Mouse (Mus musculus) bone marrow, adult 2 months (tissue): ENCODE measurements around the gene H2-DMa. TPM values are rescaled to one million over a fixed set of nuclear protein-coding genes. Genes with fewer than 3 reads are reported as not detected.

Experiments
- H3K27ac ChIP-seq: fragments of 200-500 bp; 2 replicates; pipeline ENCODE4 v1.5.1; 2012; ENCODE audit warnings: low read depth, mild to moderate bottlenecking, control low read depth, inconsistent platforms, low read length; ENCODE audit not compliant: control insufficient read depth, poor library complexity, insufficient read depth
- H3K4me1 ChIP-seq: fragments of 200-500 bp; 2 replicates; pipeline ENCODE4 v1.6.1; 2011; ENCODE audit warnings: low read length; ENCODE audit not compliant: control insufficient read depth, insufficient read depth
- H3K4me3 ChIP-seq: fragments of 200-500 bp; replicated peaks from 2 replicates; pipeline ENCODE3; 2011; ENCODE audit warnings: mild to moderate bottlenecking, low read depth, low read length, control low read depth; ENCODE audit not compliant: control insufficient read depth
- CTCF ChIP-seq: fragments of 200-500 bp; IDR thresholded peaks from 2 replicates; pipeline ENCODE4 v1.5.1; 2011; ENCODE audit warnings: low read length, control low read depth; ENCODE audit not compliant: control insufficient read depth, insufficient read depth
- POLR2A ChIP-seq: fragments of 200-500 bp; IDR thresholded peaks from 2 replicates; pipeline ENCODE4 v1.6.1; 2011; ENCODE audit warnings: low read depth, mild to moderate bottlenecking, control low read depth, low read length, borderline replicate concordance; ENCODE audit not compliant: control insufficient read depth
- WGBS: fragments of 180-500 bp; shearing (Covaris S2); methylation state at CpG from one replicate; pipeline ENCODE4 v1.1.7; 2018; 5-methylcytosine and 5-hydroxymethylcytosine counted together
- polyA plus RNA-seq: library from polyadenylated mRNA; stranded (reverse); fragments of >200 nt; gene quantifications from 2 replicates; pipeline ENCODE4 v1.2.4, GENCODE M21; 2011; ENCODE audit warnings: low replicate concordance; ENCODE audit not compliant: missing spikeins, insufficient read depth, insufficient read length

H2-DMa gene
- polyA plus RNA-seq, 1 experiment, result 38.5 TPM

- 68% methylated on average over 9 of the region's 9 CpGs for WGBS
- TF ChIP-seq CTCF (no peak), POLR2A (no peak)
- peak overlapping the region; percentile 7; the same call in 1 of the 2 replicates for H3K27ac ChIP-seq
- no peak overlapping the region for H3K4me3 ChIP-seq
- H3K4me1 ChIP-seq, result peaks cover 14% of the 10 kb centered on the region; the same call in 1 of the 2 replicates
Measured at GRCm38 (mm10) chr17:34126826-34127420, 7.6 kb downstream of the H2-DMa start.

- Histone ChIP-seq H3K4me3 (no peak overlapping the region), H3K27ac (no peak overlapping the region), H3K4me1 (peaks cover 14% of the 10 kb centered on the region; the same call in 1 of the 2 replicates)
- no peak for TF ChIP-seq CTCF
- no peak for TF ChIP-seq POLR2A
- WGBS, result 10% methylated on average over 6 of the region's 6 CpGs
Measured at GRCm38 (mm10) chr17:34127475-34127874, 8.1 kb downstream of the H2-DMa start.

GRCm38 (mm10) chr17:34128264-34128937 lies 9.1 kb downstream of the H2-DMa start:
- peak overlapping the region; percentile 3 for H3K4me3 ChIP-seq
- TF ChIP-seq POLR2A (no peak), CTCF (no peak)
- 59% methylated on average over 13 of the region's 13 CpGs for WGBS
- peaks cover 14% of the 10 kb centered on the region; the same call in 1 of the 2 replicates for H3K4me1 ChIP-seq
- H3K27ac ChIP-seq, result no peak overlapping the region

GRCm38 (mm10) chr17:34128944-34129791 lies 9.8 kb downstream of the H2-DMa start:
- Histone ChIP-seq H3K4me3 (peak overlapping the region; percentile 3), H3K27ac (peak overlapping the region; percentile 40; the same call in 1 of the 2 replicates), H3K4me1 (peaks cover 11% of the 10 kb centered on the region; the same call in 1 of the 2 replicates)
- WGBS, result 26% methylated on average over 18 of the region's 18 CpGs
- TF ChIP-seq POLR2A (0 out of 2 replicates have a peak, but pooled peaks have one; percentile 8), CTCF (no peak)

DNA sequence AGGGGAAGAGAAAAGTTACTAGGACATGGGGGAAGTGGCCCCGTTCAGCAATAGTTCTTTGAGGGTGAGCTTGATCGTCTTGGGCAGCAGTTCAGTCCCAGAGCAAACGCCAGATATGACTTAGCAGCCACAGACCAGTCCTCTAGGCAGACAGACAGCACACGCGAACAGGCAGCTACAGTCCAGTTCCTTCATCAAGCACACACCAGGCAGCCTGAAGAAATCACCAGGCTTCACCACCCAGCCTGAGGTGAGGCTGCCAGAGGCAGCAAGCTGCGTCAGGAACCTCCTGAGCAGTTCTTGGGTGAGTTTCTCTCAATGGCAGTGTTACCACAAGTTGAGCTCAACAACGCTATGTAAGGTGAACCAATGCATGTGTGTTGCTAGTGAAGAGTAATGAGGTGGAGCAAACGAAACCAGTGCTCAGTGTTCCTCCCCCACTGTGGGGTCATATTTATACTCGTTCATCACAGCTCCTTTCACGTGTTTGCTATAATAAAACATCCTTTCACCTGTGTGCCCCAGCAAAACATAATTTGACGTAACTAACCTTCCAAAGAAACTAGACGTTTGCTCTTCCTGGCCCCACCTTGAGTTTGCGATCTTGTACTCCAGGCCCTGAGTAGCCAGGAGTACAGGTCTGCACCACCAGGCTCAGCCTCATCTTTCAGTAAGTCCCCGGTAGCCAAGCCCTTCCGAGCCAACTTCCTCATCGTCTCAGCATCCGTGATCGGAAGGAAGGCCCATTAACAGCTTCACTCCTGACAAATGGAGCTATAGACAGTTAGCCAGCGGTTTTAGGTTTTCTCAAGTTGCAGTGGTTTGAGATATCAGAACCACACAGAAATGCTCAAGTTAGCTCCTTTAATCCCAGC lies 11.0 kb downstream of the H2-DMa start:
- peak overlapping the region; percentile 6; the same call in 1 of the 2 replicates for H3K27ac ChIP-seq
- TF ChIP-seq POLR2A (no peak), CTCF (no peak)
- WGBS, result 56% methylated on average over 19 of the region's 19 CpGs

GRCm38 (mm10) chr17:34131911-34132310 lies 12.6 kb downstream of the H2-DMa start:
- Histone ChIP-seq H3K27ac (no peak overlapping the region), H3K4me1 (peaks cover 11% of the 10 kb centered on the region; the same call in 1 of the 2 replicates), H3K4me3 (no peak overlapping the region)
- TF ChIP-seq POLR2A, result no peak
- 79% methylated on average over 7 of the region's 7 CpGs for WGBS

More for the DNA sequence above, 11.0 kb downstream of the H2-DMa start:
- H3K4me3 ChIP-seq, result no peak overlapping the region
- peaks cover 10% of the 10 kb centered on the region; the same call in 1 of the 2 replicates for H3K4me1 ChIP-seq

DNA sequence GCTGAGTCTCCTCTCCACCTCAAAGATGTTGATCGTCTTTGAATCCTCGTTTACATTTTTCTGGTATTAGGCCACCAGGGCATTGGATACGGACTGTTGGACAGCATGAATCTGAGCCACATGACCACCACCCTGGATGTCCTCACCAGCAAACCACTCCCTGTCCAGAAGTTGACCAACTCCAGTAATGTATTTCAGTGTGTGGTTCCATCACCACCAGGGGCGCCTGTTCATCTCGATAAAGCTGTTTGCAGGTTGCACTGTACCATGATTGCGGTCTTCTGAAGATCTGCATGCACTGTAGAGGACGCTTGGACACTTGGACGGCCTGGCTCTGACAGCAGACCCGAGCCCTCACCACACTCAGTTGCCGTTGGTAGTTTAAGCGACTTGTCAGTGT lies 13.9 kb downstream of the H2-DMa start:
- WGBS, result 73% methylated on average over 11 of the region's 11 CpGs
- TF ChIP-seq CTCF, result peak; percentile 32; the same call in 1 of the 2 replicates
- no peak for TF ChIP-seq POLR2A
- Histone ChIP-seq H3K27ac (no peak overlapping the region), H3K4me1 (peaks cover 8% of the 10 kb centered on the region; the same call in 1 of the 2 replicates), H3K4me3 (no peak overlapping the region)
